Mouse (Mus musculus) liver, postnatal 0 days (tissue): ENCODE measurements around the gene Bmp7. TPM values are rescaled to one million over a fixed set of nuclear protein-coding genes. Genes with fewer than 3 reads are reported as not detected.

Experiments used
- ATAC-seq: fragments of 200-750 bp; cut with Nextera tagmentation; 2 replicates; pipeline ENCODE4 v1.8.0; 2017; ENCODE audit warnings: mild to moderate bottlenecking, moderate library complexity
- DNase-seq: peaks from one replicate; pipeline ENCODE4 v3.0.0-alpha.2; 2016
- H3K27ac ChIP-seq: fragments of 300-500 bp; sonication (generic); 2 replicates; pipeline ENCODE4 v1.5.1; 2014; ENCODE audit warnings: antibody characterized with exemption, moderate library complexity, mild to moderate bottlenecking, low read depth
- H3K27me3 ChIP-seq: fragments of 300-500 bp; sonication (generic); 2 replicates; pipeline ENCODE4 v1.6.1; 2014; ENCODE audit warnings: low read length, control low read depth, mixed read lengths; ENCODE audit not compliant: insufficient read depth
- H3K36me3 ChIP-seq: fragments of 300-500 bp; sonication (generic); replicated peaks from 2 replicates; pipeline ENCODE4 v1.6.1; 2014; ENCODE audit warnings: mild to moderate bottlenecking, control low read depth, low read length, moderate library complexity, mixed read lengths; ENCODE audit not compliant: insufficient read depth
- H3K4me1 ChIP-seq: fragments of 300-500 bp; sonication (generic); 2 replicates; pipeline ENCODE4 v1.6.1; 2014; ENCODE audit warnings: antibody characterized with exemption, mild to moderate bottlenecking, control low read depth; ENCODE audit not compliant: insufficient read depth
- H3K4me2 ChIP-seq: fragments of 300-500 bp; sonication (generic); 2 replicates; pipeline ENCODE4 v1.6.1; 2014; ENCODE audit warnings: low read depth, mild to moderate bottlenecking, low read length, moderate library complexity, mixed read lengths
- H3K4me3 ChIP-seq: fragments of 300-500 bp; sonication (generic); 2 replicates; pipeline ENCODE4 v1.5.1; 2014; ENCODE audit warnings: low read depth, low read length
- H3K9ac ChIP-seq: fragments of 300-500 bp; sonication (generic); replicated peaks from 2 replicates; pipeline ENCODE4 v1.6.1; 2014; ENCODE audit warnings: mild to moderate bottlenecking, moderate library complexity
- H3K9me3 ChIP-seq: fragments of 300-500 bp; sonication (generic); 2 replicates; pipeline ENCODE4 v1.6.1; 2016; ENCODE audit warnings: mild to moderate bottlenecking, control low read depth, low read length, mixed read lengths
- CTCF ChIP-seq: sonication (generic); IDR thresholded peaks from 2 replicates; pipeline ENCODE4 v1.5.1; 2016; ENCODE audit warnings: antibody characterized with exemption, low read depth
- EP300 ChIP-seq: IDR thresholded peaks from 2 replicates; pipeline ENCODE4 v1.6.1; 2016; ENCODE audit warnings: antibody characterized with exemption, low read depth, mild to moderate bottlenecking
- WGBS: fragments of 180-500 bp; shearing (Covaris S2); extraction: QIAGEN DNeasy Blood & Tissue Kit; methylation state at CpG from one replicate; pipeline ENCODE4 v1.1.7; 2014; ENCODE audit not compliant: insufficient replicate concordance; 5-methylcytosine and 5-hydroxymethylcytosine counted together
- polyA plus RNA-seq: library from polyadenylated mRNA; unstranded; fragments of >200 nt; fragmentation: Nextera tagmentation; extraction: Ambion mirVana; gene quantifications from 2 replicates; pipeline ENCODE4 v1.2.1, GENCODE M21; 2015

Bmp7 gene
- polyA plus RNA-seq, 1 experiment from 2014 or later: 0.32 TPM

GRCm38 (mm10) chr2:172905057-172905456, 35.1 kb downstream of the Bmp7 start:
- Histone ChIP-seq H3K27ac (no peak overlapping the region), H3K4me2 (no peak overlapping the region), H3K27me3 (no peaks in the 10 kb centered on the region), H3K9ac (no peak overlapping the region), H3K4me1 (peaks cover 12% of the 10 kb centered on the region), H3K36me3 (no peaks in the 10 kb centered on the region), H3K9me3 (no peaks in the 10 kb centered on the region), H3K4me3 (no peak overlapping the region)
- WGBS: 40% methylated on average over 5 of the region's 5 CpGs
- TF ChIP-seq CTCF: no peak
- ATAC-seq: no peak
- no peak for DNase-seq

GRCm38 (mm10) chr2:172904614-172905013, 35.5 kb downstream of the Bmp7 start:
- 77% methylated on average over 6 of the region's 6 CpGs for WGBS
- H3K27ac ChIP-seq: no peak overlapping the region
- TF ChIP-seq EP300: no peak
- no peak for TF ChIP-seq CTCF

GRCm38 (mm10) chr2:172903523-172903922, 36.6 kb downstream of the Bmp7 start:
- H3K36me3 ChIP-seq: no peaks in the 10 kb centered on the region
- no peaks in the 10 kb centered on the region for H3K9me3 ChIP-seq
- no peak overlapping the region for H3K4me2 ChIP-seq
- H3K27me3 ChIP-seq: no peaks in the 10 kb centered on the region
- peaks cover 12% of the 10 kb centered on the region for H3K4me1 ChIP-seq
- no peak overlapping the region for H3K4me3 ChIP-seq
- H3K27ac ChIP-seq: no peak overlapping the region
- H3K9ac ChIP-seq: no peak overlapping the region
- 66% methylated on average over 8 of the region's 8 CpGs for WGBS
- ATAC-seq (no peak), DNase-seq (no peak)
- TF ChIP-seq CTCF: no peak
- no peak for TF ChIP-seq EP300

More at GRCm38 (mm10) chr2:172904614-172905013, 35.5 kb downstream of the Bmp7 start:
- Histone ChIP-seq H3K4me3 (no peak overlapping the region), H3K4me2 (no peak overlapping the region), H3K9ac (no peak overlapping the region), H3K4me1 (peaks cover 12% of the 10 kb centered on the region), H3K27me3 (no peaks in the 10 kb centered on the region), H3K36me3 (no peaks in the 10 kb centered on the region), H3K9me3 (no peaks in the 10 kb centered on the region)
- ATAC-seq (no peak), DNase-seq (no peak)

- H3K4me2 ChIP-seq: no peak overlapping the region
- H3K27ac ChIP-seq: no peak overlapping the region
- H3K9me3 ChIP-seq: no peaks in the 10 kb centered on the region
- peak; percentile 77 for ATAC-seq
- TF ChIP-seq CTCF: no peak
- TF ChIP-seq EP300: no peak
- H3K4me3 ChIP-seq: no peak overlapping the region
- WGBS: 54% methylated on average over 10 of the region's 10 CpGs
- no peaks in the 10 kb centered on the region for H3K36me3 ChIP-seq
- peaks cover 12% of the 10 kb centered on the region for H3K4me1 ChIP-seq
- no peak overlapping the region for H3K9ac ChIP-seq
- no peaks in the 10 kb centered on the region for H3K27me3 ChIP-seq
- peak; percentile 41 for DNase-seq
Observed at GRCm38 (mm10) chr2:172900954-172901701, 39.0 kb downstream of the Bmp7 start.

- no peak for TF ChIP-seq EP300
- no peak for TF ChIP-seq CTCF
- no peak overlapping the region for H3K4me2 ChIP-seq
- H3K36me3 ChIP-seq: no peaks in the 10 kb centered on the region
- DNase-seq (no peak), ATAC-seq (no peak)
- H3K4me3 ChIP-seq: no peak overlapping the region
- H3K9ac ChIP-seq: no peak overlapping the region
- H3K4me1 ChIP-seq: no peaks in the 10 kb centered on the region
- 72% methylated on average over 15 of the region's 15 CpGs for WGBS
- H3K27me3 ChIP-seq: no peaks in the 10 kb centered on the region
- no peaks in the 10 kb centered on the region for H3K9me3 ChIP-seq
- H3K27ac ChIP-seq: no peak overlapping the region
Observed at GRCm38 (mm10) chr2:172889756-172890443, 50.2 kb downstream of the Bmp7 start.

- 75% methylated on average over 12 of the region's 12 CpGs for WGBS
- Histone ChIP-seq H3K9ac (no peak overlapping the region), H3K9me3 (no peaks in the 10 kb centered on the region), H3K27me3 (no peaks in the 10 kb centered on the region), H3K36me3 (no peaks in the 10 kb centered on the region), H3K4me1 (no peaks in the 10 kb centered on the region), H3K4me2 (no peak overlapping the region), H3K27ac (no peak overlapping the region), H3K4me3 (no peak overlapping the region)
- ATAC-seq: no peak
- DNase-seq: no peak
- TF ChIP-seq EP300 (no peak), CTCF (no peak)
Observed at GRCm38 (mm10) chr2:172889222-172889621, 50.9 kb downstream of the Bmp7 start.
